Mouse (Mus musculus) lung, adult 10 weeks (tissue): ENCODE results near the gene Vmn1r163. TPM values are rescaled to one million over a fixed set of nuclear protein-coding genes. Genes with fewer than 3 reads are reported as not detected.

Experiments
- polyA plus RNA-seq: library from polyadenylated mRNA; stranded (reverse); fragments of 350-450 nt; fragmentation: Illumina TruSeq; extraction: RNeasy Lipid Tissue Mini Kit (QIAGEN cat#74804); gene quantifications from one replicate; pipeline ENCODE4 v1.2.3, GENCODE M21; 2014; ENCODE audit warnings: low read depth, low replicate concordance; ENCODE audit not compliant: insufficient read depth

Vmn1r163 gene
- polyA plus RNA-seq: not detected

DNA sequence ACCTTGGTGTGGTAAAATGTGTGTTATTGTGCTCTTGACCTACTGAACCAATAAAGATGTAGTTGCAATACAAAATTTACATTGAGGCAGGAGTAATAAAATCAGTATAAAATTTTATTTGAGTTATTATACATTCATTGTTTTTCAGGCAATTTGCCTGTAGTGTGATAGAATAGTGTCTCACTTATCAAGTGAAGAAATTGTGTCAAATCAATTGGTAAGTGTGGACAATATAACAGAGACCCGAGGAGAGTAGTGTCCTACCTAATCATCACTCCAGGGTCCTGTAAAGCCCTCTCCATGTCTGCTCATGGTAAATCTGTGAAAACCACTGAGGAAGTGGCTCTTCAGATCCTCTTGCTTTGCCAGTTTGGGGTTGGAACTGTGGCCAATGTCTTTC lies at the start of gene Vmn1r163:
Gene Vmn1r163, plus strand, starts transcription at position 301 of the 400 bp plus-strand sequence.

DNA sequence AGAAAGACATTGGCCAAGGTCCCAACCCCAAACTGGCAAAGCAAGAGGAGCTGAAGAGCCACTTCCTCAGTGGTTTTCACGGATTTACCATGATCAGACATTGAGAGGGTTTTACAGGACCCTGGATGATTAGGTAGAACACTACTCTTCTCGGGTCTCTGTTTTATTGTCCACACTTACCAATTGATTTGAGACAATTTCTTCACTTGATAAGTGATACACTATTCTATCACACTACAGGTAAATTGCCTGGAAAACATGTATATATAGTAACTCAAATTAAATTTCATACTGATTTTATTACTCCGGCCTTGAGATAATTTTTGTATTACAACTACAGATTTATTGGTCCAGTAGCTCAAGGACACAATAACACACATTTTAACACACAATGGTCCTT lies 35.5 kb upstream of the Vmn1r163 start, which contains the start of gene Gm4216:
Gene Gm4216, minus strand, starts transcription at position 101 of the 400 bp plus-strand sequence.

GRCm38 (mm10) chr7:23067356-23067755 lies 12.0 kb downstream of the Vmn1r163 start, which contains the start of gene Gm8720:
Gene Gm8720 (minus strand): TSS chr7:23067456.

Other genes starting within 250 kb of the Vmn1r163 start
- gene Vmn1r159, start 211.9 kb upstream of the Vmn1r163 start, polyA plus RNA-seq: not detected
- gene Vmn1r160, start 184.3 kb upstream of the Vmn1r163 start, polyA plus RNA-seq: not detected
- not detected for gene Gm4214, start 70.9 kb upstream of the Vmn1r163 start, polyA plus RNA-seq
- gene Gm4216, start 35.6 kb upstream of the Vmn1r163 start, polyA plus RNA-seq: not detected
- not detected for gene Gm8720, start 11.9 kb downstream of the Vmn1r163 start, polyA plus RNA-seq
- gene Gm10662, start 88.9 kb downstream of the Vmn1r163 start, polyA plus RNA-seq: not detected
- gene Vmn1r165, start 161.8 kb downstream of the Vmn1r163 start, polyA plus RNA-seq: not detected
- gene Vmn1r166, start 196.1 kb downstream of the Vmn1r163 start, polyA plus RNA-seq: not detected
- gene Gm6902, start 223.4 kb downstream of the Vmn1r163 start, polyA plus RNA-seq: not detected
- gene Nlrp4e, start 245.7 kb downstream of the Vmn1r163 start, polyA plus RNA-seq: not detected